Mouse (Mus musculus) limb, embryonic 15.5 days (tissue): ENCODE data around the gene B3gat2. TPM values are rescaled to one million over a fixed set of nuclear protein-coding genes. Genes with fewer than 3 reads are reported as not detected.

Experiments used
- ATAC-seq: fragments of 200-750 bp; cut with Nextera tagmentation; 2 replicates; pipeline ENCODE4 v1.8.0; 2017; ENCODE audit warnings: low read depth, moderate TSS enrichment; ENCODE audit not compliant: insufficient number of reproducible peaks, low FRiP score, low TSS enrichment
- H3K27ac ChIP-seq: fragments of 300-500 bp; sonication (generic); 2 replicates; pipeline ENCODE4 v1.5.1; 2015; ENCODE audit warnings: moderate library complexity, mild to moderate bottlenecking, inconsistent platforms
- H3K27me3 ChIP-seq: fragments of 300-500 bp; sonication (generic); 2 replicates; pipeline ENCODE4 v1.6.1; 2015; ENCODE audit warnings: inconsistent platforms
- H3K36me3 ChIP-seq: fragments of 300-500 bp; sonication (generic); 2 replicates; pipeline ENCODE4 v1.6.1; 2015; ENCODE audit warnings: inconsistent platforms
- H3K4me1 ChIP-seq: fragments of 300-500 bp; sonication (generic); 2 replicates; pipeline ENCODE4 v1.6.1; 2015; ENCODE audit warnings: inconsistent platforms
- H3K4me2 ChIP-seq: fragments of 300-500 bp; sonication (generic); 2 replicates; pipeline ENCODE4 v1.6.1; 2015; ENCODE audit warnings: mild to moderate bottlenecking, inconsistent platforms
- H3K4me3 ChIP-seq: fragments of 300-500 bp; sonication (generic); 2 replicates; pipeline ENCODE4 v1.5.1; 2015; ENCODE audit warnings: mild to moderate bottlenecking, inconsistent platforms
- H3K9ac ChIP-seq: fragments of 300-500 bp; sonication (generic); 2 replicates; pipeline ENCODE4 v1.6.1; 2015; ENCODE audit warnings: inconsistent platforms
- H3K9me3 ChIP-seq: fragments of 300-500 bp; sonication (generic); 2 replicates; pipeline ENCODE4 v1.6.1; 2016; ENCODE audit warnings: inconsistent platforms
- whole genome bisulfite sequencing: fragments of 180-500 bp; shearing (Covaris S2); methylation state at CpG from one replicate; pipeline ENCODE4 v1.1.7; 2015; 5-methylcytosine and 5-hydroxymethylcytosine counted together
- polyA plus RNA-seq: library from polyadenylated mRNA; unstranded; fragments of >200 nt; fragmentation: Nextera tagmentation; extraction: Ambion mirVana; gene quantifications from 2 replicates; pipeline ENCODE4 v1.2.1, GENCODE M21; 2015

Gene B3gat2
- polyA plus RNA-seq, 1 experiment from 2014 or later: 0.96 TPM

DNA sequence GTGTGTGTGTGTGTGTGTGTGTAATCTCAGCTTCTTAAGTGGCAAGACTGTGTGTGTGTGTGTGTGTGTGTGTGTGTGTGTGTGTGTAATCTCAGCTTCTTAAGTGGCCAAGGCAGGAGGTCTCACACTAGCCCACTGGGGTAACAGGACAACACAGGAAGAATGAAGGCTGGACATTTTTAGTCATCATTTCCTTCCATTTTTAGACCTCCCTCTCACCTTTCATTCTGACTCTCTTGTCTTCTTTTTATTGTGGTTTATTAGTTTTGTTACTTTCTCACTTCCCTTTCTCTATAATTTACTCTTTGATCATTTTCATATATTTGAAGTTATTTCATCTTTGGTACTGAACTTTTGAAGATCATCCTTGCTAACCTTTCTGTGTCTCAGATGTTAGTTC, 79.4 kb downstream of the B3gat2 start:
- Histone ChIP-seq H3K27me3 (no peaks in the 10 kb centered on the region), H3K36me3 (peaks cover 30% of the 10 kb centered on the region), H3K27ac (no peak overlapping the region), H3K4me3 (no peak overlapping the region), H3K9me3 (no peaks in the 10 kb centered on the region), H3K4me1 (no peaks in the 10 kb centered on the region), H3K4me2 (no peak overlapping the region), H3K9ac (no peak overlapping the region)
- ATAC-seq: no peak

- H3K4me3 ChIP-seq: no peak overlapping the region
- H3K36me3 ChIP-seq: peaks cover 39% of the 10 kb centered on the region
- H3K9me3 ChIP-seq: no peaks in the 10 kb centered on the region
- H3K4me1 ChIP-seq: no peaks in the 10 kb centered on the region
- no peak for ATAC-seq
- H3K27me3 ChIP-seq: no peaks in the 10 kb centered on the region
- H3K27ac ChIP-seq: no peak overlapping the region
- no peak overlapping the region for H3K4me2 ChIP-seq
- WGBS: 59% methylated on average over 3 of the region's 3 CpGs
- no peak overlapping the region for H3K9ac ChIP-seq
Measured at GRCm38 (mm10) chr1:23842629-23843028, 81.1 kb downstream of the B3gat2 start.

GRCm38 (mm10) chr1:23843790-23844189, 82.2 kb downstream of the B3gat2 start:
- ATAC-seq: no peak
- H3K27me3 ChIP-seq: no peaks in the 10 kb centered on the region
- no peak overlapping the region for H3K27ac ChIP-seq
- H3K9me3 ChIP-seq: no peaks in the 10 kb centered on the region
- H3K4me2 ChIP-seq: no peak overlapping the region
- H3K36me3 ChIP-seq: peaks cover 47% of the 10 kb centered on the region
- H3K4me3 ChIP-seq: no peak overlapping the region
- H3K9ac ChIP-seq: no peak overlapping the region
- 86% methylated on average over 7 of the region's 7 CpGs for WGBS
- no peaks in the 10 kb centered on the region for H3K4me1 ChIP-seq

GRCm38 (mm10) chr1:23845007-23845406, 83.5 kb downstream of the B3gat2 start:
- H3K27me3 ChIP-seq: no peaks in the 10 kb centered on the region
- H3K9me3 ChIP-seq: no peaks in the 10 kb centered on the region
- H3K36me3 ChIP-seq: peaks cover 51% of the 10 kb centered on the region
- no peak for ATAC-seq
- H3K9ac ChIP-seq: no peak overlapping the region
- no peak overlapping the region for H3K4me3 ChIP-seq
- no peak overlapping the region for H3K4me2 ChIP-seq
- 95% methylated on average over 10 of the region's 10 CpGs for WGBS
- H3K4me1 ChIP-seq: no peaks in the 10 kb centered on the region
- no peak overlapping the region for H3K27ac ChIP-seq

DNA sequence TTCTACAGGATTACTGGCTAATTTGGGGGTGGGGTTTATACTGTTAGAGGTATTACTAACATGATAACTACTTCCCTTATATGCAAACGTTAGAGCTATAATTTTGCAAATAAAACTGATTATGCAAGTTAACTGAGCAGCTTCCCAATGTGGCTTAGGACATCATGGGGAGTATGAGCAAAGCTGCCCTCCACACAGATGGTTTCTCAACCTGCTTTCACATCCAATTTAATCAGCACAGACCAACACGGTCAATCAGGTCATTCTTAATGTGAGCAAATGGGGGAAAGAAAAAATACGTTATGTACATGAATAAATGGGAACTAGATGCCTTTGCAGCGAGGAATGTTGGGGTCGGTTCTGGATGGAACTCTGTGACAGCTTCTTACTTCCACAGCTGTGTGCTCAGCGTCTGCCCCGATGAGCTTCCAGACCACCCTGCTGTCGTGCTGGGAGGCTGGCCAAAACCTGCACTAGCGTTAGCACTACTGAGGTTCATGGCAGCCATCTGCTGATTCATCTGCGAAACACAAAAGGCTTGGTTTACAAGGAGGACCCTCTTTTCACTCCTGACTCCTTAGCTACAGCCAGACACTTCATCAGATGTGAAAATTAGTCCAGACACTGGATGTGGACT, 84.6 kb downstream of the B3gat2 start:
- Histone ChIP-seq H3K27me3 (no peaks in the 10 kb centered on the region), H3K27ac (no peak overlapping the region), H3K4me2 (no peak overlapping the region), H3K9ac (no peak overlapping the region), H3K4me1 (no peaks in the 10 kb centered on the region), H3K36me3 (peaks cover 58% of the 10 kb centered on the region), H3K9me3 (no peaks in the 10 kb centered on the region), H3K4me3 (no peak overlapping the region)
- ATAC-seq: no peak
- 68% methylated on average over 10 of the region's 10 CpGs for WGBS

GRCm38 (mm10) chr1:23855623-23856022, 94.1 kb downstream of the B3gat2 start:
- 68% methylated on average over 3 of the region's 3 CpGs for WGBS
- no peak for ATAC-seq
- Histone ChIP-seq H3K4me3 (no peak overlapping the region), H3K4me2 (no peak overlapping the region), H3K27me3 (no peaks in the 10 kb centered on the region), H3K27ac (no peak overlapping the region), H3K9me3 (no peaks in the 10 kb centered on the region), H3K36me3 (peaks cover 42% of the 10 kb centered on the region), H3K9ac (no peak overlapping the region), H3K4me1 (no peaks in the 10 kb centered on the region)

- 83% methylated on average over 2 of the region's 2 CpGs for WGBS
- ATAC-seq: no peak
Measured at GRCm38 (mm10) chr1:23860944-23861343, 99.4 kb downstream of the B3gat2 start.

DNA sequence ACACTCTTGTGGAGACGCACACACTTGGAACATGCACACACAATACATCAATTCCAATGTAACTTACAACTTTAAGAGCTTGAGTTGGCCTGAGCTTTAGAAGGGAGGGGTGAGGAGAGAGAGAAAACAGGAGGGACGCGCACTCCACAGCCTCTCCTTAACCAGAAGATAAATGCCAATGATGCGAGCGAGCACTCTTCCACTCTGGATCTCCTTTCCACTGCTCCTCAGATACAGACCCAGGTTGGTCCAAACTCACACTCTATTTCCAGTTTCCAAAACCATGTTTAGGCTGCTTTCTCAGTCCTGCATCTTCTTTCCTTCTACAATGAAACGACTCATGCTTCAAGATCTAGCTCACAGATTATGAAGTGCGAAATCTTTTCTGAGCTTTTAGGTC, 104.0 kb downstream of the B3gat2 start:
- no peaks in the 10 kb centered on the region for H3K4me1 ChIP-seq
- 92% methylated on average over 7 of the region's 7 CpGs for WGBS
- H3K27ac ChIP-seq: no peak overlapping the region
- ATAC-seq: no peak
- H3K9me3 ChIP-seq: no peaks in the 10 kb centered on the region
- no peak overlapping the region for H3K4me2 ChIP-seq
- H3K4me3 ChIP-seq: no peak overlapping the region
- H3K36me3 ChIP-seq: peaks cover 8% of the 10 kb centered on the region
- H3K27me3 ChIP-seq: no peaks in the 10 kb centered on the region
- no peak overlapping the region for H3K9ac ChIP-seq

More at GRCm38 (mm10) chr1:23860944-23861343, 99.4 kb downstream of the B3gat2 start:
- no peaks in the 10 kb centered on the region for H3K4me1 ChIP-seq
- H3K9me3 ChIP-seq: no peaks in the 10 kb centered on the region
- H3K4me2 ChIP-seq: no peak overlapping the region
- H3K27me3 ChIP-seq: no peaks in the 10 kb centered on the region
- peaks cover 28% of the 10 kb centered on the region for H3K36me3 ChIP-seq
- no peak overlapping the region for H3K9ac ChIP-seq
- H3K27ac ChIP-seq: no peak overlapping the region
- H3K4me3 ChIP-seq: no peak overlapping the region

- H3K4me1 ChIP-seq: no peaks in the 10 kb centered on the region
- no peaks in the 10 kb centered on the region for H3K9me3 ChIP-seq
- WGBS: 75% methylated on average over 2 of the region's 2 CpGs
- H3K27me3 ChIP-seq: no peaks in the 10 kb centered on the region
- peaks cover 7% of the 10 kb centered on the region; the same call in 1 of the 2 replicates for H3K36me3 ChIP-seq
- H3K9ac ChIP-seq: no peak overlapping the region
- H3K27ac ChIP-seq: no peak overlapping the region
- no peak for ATAC-seq
- H3K4me3 ChIP-seq: no peak overlapping the region
- no peak overlapping the region for H3K4me2 ChIP-seq
Measured at GRCm38 (mm10) chr1:23867350-23867862, 105.9 kb downstream of the B3gat2 start.

DNA sequence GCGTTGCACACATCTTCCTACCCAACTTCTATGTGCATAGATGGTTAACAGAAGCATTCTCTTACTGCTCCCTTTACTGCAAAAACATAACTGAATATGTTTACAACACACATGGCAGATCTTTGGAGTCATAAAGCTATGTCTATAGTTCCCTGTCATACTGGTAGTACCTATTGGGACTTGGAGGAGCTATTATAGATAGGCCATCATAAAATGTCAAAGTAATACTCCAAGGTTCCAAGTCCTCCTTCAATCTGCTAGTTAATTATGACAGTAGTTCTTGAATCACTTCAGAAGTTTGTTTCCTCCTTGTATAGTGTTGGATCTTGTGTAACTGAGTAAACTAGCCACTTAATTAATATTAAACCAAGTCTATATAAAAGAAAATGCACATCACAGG, 110.6 kb downstream of the B3gat2 start:
- no peak overlapping the region for H3K27ac ChIP-seq
- H3K36me3 ChIP-seq: peaks cover 24% of the 10 kb centered on the region
- no peaks in the 10 kb centered on the region for H3K4me1 ChIP-seq
- no peaks in the 10 kb centered on the region for H3K9me3 ChIP-seq
- no peak overlapping the region for H3K4me3 ChIP-seq
- no peak for ATAC-seq
- no peaks in the 10 kb centered on the region for H3K27me3 ChIP-seq
- WGBS: 97% methylated on average over 1 of the region's 1 CpGs
- no peak overlapping the region for H3K4me2 ChIP-seq
- H3K9ac ChIP-seq: no peak overlapping the region

- Histone ChIP-seq H3K4me3 (no peak overlapping the region), H3K27me3 (no peaks in the 10 kb centered on the region), H3K27ac (no peak overlapping the region), H3K9ac (no peak overlapping the region), H3K4me1 (no peaks in the 10 kb centered on the region), H3K36me3 (no peaks in the 10 kb centered on the region), H3K9me3 (no peaks in the 10 kb centered on the region), H3K4me2 (no peak overlapping the region)
- no peak for ATAC-seq
- whole genome bisulfite sequencing: 90% methylated on average over 1 of the region's 1 CpGs
Measured at GRCm38 (mm10) chr1:23882681-23883080, 121.1 kb downstream of the B3gat2 start.

DNA sequence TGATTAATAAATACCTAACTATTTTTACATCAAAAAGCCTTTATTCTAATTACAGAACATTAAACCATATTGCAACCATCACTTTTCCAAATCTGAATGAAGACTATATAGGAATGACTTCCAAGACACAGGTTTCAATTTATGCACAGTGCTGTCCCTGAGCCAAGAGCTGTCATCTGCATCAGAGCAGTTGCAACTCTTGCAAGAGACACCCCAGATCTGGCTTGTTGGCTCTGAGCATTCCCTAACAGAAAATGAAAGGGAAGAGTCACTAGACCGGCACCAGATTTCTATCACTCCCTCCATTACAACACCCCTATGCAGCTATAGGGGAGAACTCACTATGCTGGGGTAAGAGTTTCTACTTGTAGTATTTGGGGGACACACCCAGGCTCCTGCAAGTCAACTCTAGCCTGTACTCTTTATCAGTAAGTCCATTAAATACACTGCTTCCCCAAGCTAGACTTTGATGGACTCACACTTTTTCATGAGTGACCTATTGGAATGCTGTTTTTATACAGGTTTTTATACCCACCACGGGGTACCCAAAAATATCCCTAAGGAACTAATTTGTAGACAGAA, 122.6 kb downstream of the B3gat2 start:
- Histone ChIP-seq H3K9ac (no peak overlapping the region), H3K27me3 (no peaks in the 10 kb centered on the region), H3K4me1 (no peaks in the 10 kb centered on the region), H3K4me2 (no peak overlapping the region), H3K9me3 (no peaks in the 10 kb centered on the region), H3K27ac (no peak overlapping the region), H3K4me3 (no peak overlapping the region), H3K36me3 (no peaks in the 10 kb centered on the region)
- ATAC-seq: no peak
- 83% methylated on average over 2 of the region's 2 CpGs for WGBS
